Mouse (Mus musculus) gastrocnemius, adult 18-20 months (tissue): ENCODE measurements around the gene Gm21760. TPM values are rescaled to one million over a fixed set of nuclear protein-coding genes. Genes with fewer than 3 reads are reported as not detected.
"Not testable (repeated sequence)": the region's sequence is repeated elsewhere in the genome, so short reads cannot be mapped to it uniquely, and the experiment has no call there.

Experiments used
- DNase-seq: peaks from one replicate; pipeline ENCODE4 v3.0.0; 2021; ENCODE audit warnings: low spot score
- long read RNA-seq, 2 experiments: library from polyadenylated mRNA; stranded (forward); transcript quantifications; one replicate each; pipeline ENCODE4 v2.0.0; 2021
- total RNA-seq, 2 experiments: library from RNA; stranded (reverse); gene quantifications; 2 replicates each; pipeline ENCODE4 v1.2.3; 2021

Gm21760 gene
- not detected for total RNA-seq
- long read RNA-seq, experiment 1 = 0 reads
- long read RNA-seq, experiment 2 = 0 reads

- DNase-seq = not testable (repeated sequence)
Measured at GRCm38 (mm10) chrY:80133479-80133878, at the start of gene Gm21760. Gm21760 (plus strand) TSS chrY:80133779.
